Mouse (Mus musculus) liver, embryonic 12.5 days (tissue): Measurements from ENCODE around the gene Utf1. TPM values are rescaled to one million over a fixed set of nuclear protein-coding genes. Genes with fewer than 3 reads are reported as not detected.

ENCODE experiments used
- microRNA counts: library from miRNA; unstranded; fragments of <30 nt; microRNA quantifications from one replicate; lab custom pipeline; 2017
- microRNA-seq: library from miRNA; unstranded; fragments of <30 nt; microRNA quantifications from one replicate; pipeline ENCODE4, GENCODE M21; 2017
- polyA plus RNA-seq: library from polyadenylated mRNA; unstranded; fragments of >200 nt; fragmentation: Nextera tagmentation; extraction: Ambion mirVana; gene quantifications from 2 replicates; pipeline ENCODE4 v1.2.1, GENCODE M21; 2016

Gene Utf1
- polyA plus RNA-seq, 1 experiment from 2014 or later: not detected

MicroRNAs encoded within 50 kb of the gene (microRNA counts, 519-probe panel; counts per million panel counts)
- microRNA mmu-miR-202-3p (lab: Ali Mortazavi, UCI): 582 counts per million, percentile 70 among the panel's probes with 10 or more counts
- microRNA mmu-miR-202-5p (lab: Ali Mortazavi, UCI): 582 counts per million, percentile 70 among the panel's probes with 10 or more counts

Small RNAs within 50 kb of the gene (microRNA-seq; reads per million reads assigned to microRNA genes)
- gene Mir202 (not detected), gene Mir7062 (not detected), gene mmu-mir-7686 (not detected)

Other genes starting within 250 kb of the Utf1 start
- gene Adgra1, start 109.6 kb upstream of the Utf1 start, polyA plus RNA-seq: 0.20 and 0.28 TPM in 2 replicates
- gene Kndc1, start 49.1 kb upstream of the Utf1 start, polyA plus RNA-seq: 0.05 TPM in 1 of 2 replicates, not detected in the other
- gene 6430531B16Rik, start 35.0 kb downstream of the Utf1 start, polyA plus RNA-seq: not detected in 2 replicates
- 0.61 and 0.83 TPM in 2 replicates for gene Adam8, start 48.8 kb downstream of the Utf1 start, polyA plus RNA-seq
- gene Zfp511, start 92.6 kb downstream of the Utf1 start, polyA plus RNA-seq: 28.7 and 29.6 TPM in 2 replicates
- gene Tubgcp2, start 92.9 kb downstream of the Utf1 start, polyA plus RNA-seq: 36.6 and 38.3 TPM in 2 replicates
- gene Msx3, start 105.3 kb downstream of the Utf1 start, polyA plus RNA-seq: not detected in 2 replicates
- gene Caly, start 138.8 kb downstream of the Utf1 start, polyA plus RNA-seq: 0.33 and 0.38 TPM in 2 replicates
- gene Prap1, start 149.6 kb downstream of the Utf1 start, polyA plus RNA-seq: not detected in 2 replicates
- 7.4 and 7.6 TPM in 2 replicates for gene Fuom, start 158.7 kb downstream of the Utf1 start, polyA plus RNA-seq
- 11.0 and 11.5 TPM in 2 replicates for gene Paox, start 172.0 kb downstream of the Utf1 start, polyA plus RNA-seq
- 78.4 and 78.7 TPM in 2 replicates for gene Echs1, start 172.7 kb downstream of the Utf1 start, polyA plus RNA-seq
- gene Mtg1, start 193.8 kb downstream of the Utf1 start, polyA plus RNA-seq: 25.4 and 25.6 TPM in 2 replicates
- gene Sprn, start 211.1 kb downstream of the Utf1 start, polyA plus RNA-seq: 0.04 TPM in 1 of 2 replicates, not detected in the other
- gene Olfr522, start 221.0 kb downstream of the Utf1 start, polyA plus RNA-seq: not detected in 2 replicates
- gene Olfr523, start 229.4 kb downstream of the Utf1 start, polyA plus RNA-seq: not detected in 2 replicates